Mouse (Mus musculus) cortical plate, adult 2 months (tissue): ENCODE results near the gene Mecr. TPM values are rescaled to one million over a fixed set of nuclear protein-coding genes. Genes with fewer than 3 reads are reported as not detected.

Source experiments
- H3K27ac ChIP-seq: fragments of 200-500 bp; 2 replicates; pipeline ENCODE4 v1.5.1; 2012; ENCODE audit warnings: low read length, control low read depth, inconsistent platforms; ENCODE audit not compliant: insufficient read depth
- H3K4me1 ChIP-seq: fragments of 200-500 bp; 2 replicates; pipeline ENCODE4 v1.6.1; 2011; ENCODE audit warnings: low read length; ENCODE audit not compliant: control insufficient read depth, insufficient read depth
- H3K4me3 ChIP-seq: fragments of 200-500 bp; 2 replicates; pipeline ENCODE4 v1.5.1; 2011; ENCODE audit warnings: mild to moderate bottlenecking, low read length, control low read depth; ENCODE audit not compliant: insufficient read depth
- CTCF ChIP-seq: fragments of 200-500 bp; IDR thresholded peaks from 2 replicates; pipeline ENCODE4 v1.5.1; 2011; ENCODE audit warnings: mild to moderate bottlenecking, control low read depth, low read length; ENCODE audit not compliant: insufficient read depth; ENCODE audit errors: extremely low read depth
- POLR2A ChIP-seq: fragments of 200-500 bp; IDR thresholded peaks from 2 replicates; pipeline ENCODE4 v1.6.1; 2011; ENCODE audit warnings: mild to moderate bottlenecking, low read length, control low read depth; ENCODE audit not compliant: insufficient read depth; ENCODE audit errors: extremely low read depth
- polyA plus RNA-seq: library from polyadenylated mRNA; depleted of rRNA; stranded (reverse); fragments of >200 nt; gene quantifications from 2 replicates; pipeline ENCODE4 v1.2.3, GENCODE M21; 2012

Mecr gene
- polyA plus RNA-seq, 1 experiment, result 45.2 TPM

GRCm38 (mm10) chr4:131879692-131880091, 36.4 kb downstream of the Mecr start:
- H3K4me3 ChIP-seq, result no peak overlapping the region
- TF ChIP-seq POLR2A (no peak), CTCF (no peak)
- H3K4me1 ChIP-seq, result peaks cover 7% of the 10 kb centered on the region
- no peak overlapping the region for H3K27ac ChIP-seq

GRCm38 (mm10) chr4:131881306-131881705, 38.0 kb downstream of the Mecr start:
- Histone ChIP-seq H3K27ac (no peak overlapping the region), H3K4me3 (no peak overlapping the region), H3K4me1 (peaks cover 8% of the 10 kb centered on the region)
- TF ChIP-seq CTCF (no peak), POLR2A (no peak)

- no peak overlapping the region for H3K4me3 ChIP-seq
- H3K4me1 ChIP-seq, result peaks cover 5% of the 10 kb centered on the region
- H3K27ac ChIP-seq, result no peak overlapping the region
- TF ChIP-seq CTCF, result no peak
- TF ChIP-seq POLR2A, result no peak
Measured at GRCm38 (mm10) chr4:131883571-131883970, 40.3 kb downstream of the Mecr start.

- Histone ChIP-seq H3K4me3 (no peak overlapping the region), H3K27ac (no peak overlapping the region), H3K4me1 (peaks cover 3% of the 10 kb centered on the region)
- TF ChIP-seq CTCF (no peak), POLR2A (no peak)
Measured at GRCm38 (mm10) chr4:131885376-131885775, 42.1 kb downstream of the Mecr start.

- Histone ChIP-seq H3K4me3 (no peak overlapping the region), H3K27ac (no peak overlapping the region), H3K4me1 (peaks cover 2% of the 10 kb centered on the region)
- no peak for TF ChIP-seq CTCF
- no peak for TF ChIP-seq POLR2A
Measured at GRCm38 (mm10) chr4:131888564-131888963, 45.3 kb downstream of the Mecr start.

GRCm38 (mm10) chr4:131890692-131891091, 47.4 kb downstream of the Mecr start:
- H3K4me1 ChIP-seq, result no peaks in the 10 kb centered on the region; the same call in 1 of the 2 replicates
- TF ChIP-seq POLR2A, result no peak
- TF ChIP-seq CTCF, result no peak
- H3K4me3 ChIP-seq, result no peak overlapping the region
- H3K27ac ChIP-seq, result no peak overlapping the region

- no peak overlapping the region for H3K4me3 ChIP-seq
- H3K4me1 ChIP-seq, result no peaks in the 10 kb centered on the region
- H3K27ac ChIP-seq, result no peak overlapping the region
- no peak for TF ChIP-seq CTCF
- TF ChIP-seq POLR2A, result no peak
Measured at GRCm38 (mm10) chr4:131897109-131897508, 53.8 kb downstream of the Mecr start.

- no peak for TF ChIP-seq POLR2A
- TF ChIP-seq CTCF, result no peak
Measured at GRCm38 (mm10) chr4:131897787-131898186, 54.5 kb downstream of the Mecr start.

GRCm38 (mm10) chr4:131898503-131899179, 55.4 kb downstream of the Mecr start:
- Histone ChIP-seq H3K4me3 (no peak overlapping the region), H3K4me1 (no peaks in the 10 kb centered on the region), H3K27ac (no peak overlapping the region)
- TF ChIP-seq CTCF (no peak), POLR2A (no peak)

More at GRCm38 (mm10) chr4:131897787-131898186, 54.5 kb downstream of the Mecr start:
- H3K4me3 ChIP-seq, result no peak overlapping the region
- H3K4me1 ChIP-seq, result no peaks in the 10 kb centered on the region
- no peak overlapping the region for H3K27ac ChIP-seq

GRCm38 (mm10) chr4:131899180-131899554, 55.9 kb downstream of the Mecr start:
- Histone ChIP-seq H3K4me3 (no peak overlapping the region), H3K27ac (no peak overlapping the region), H3K4me1 (no peaks in the 10 kb centered on the region)
- TF ChIP-seq POLR2A, result no peak
